Mouse (Mus musculus) heart, embryonic 13.5 days (tissue): ENCODE measurements around the gene Etv6. TPM values are rescaled to one million over a fixed set of nuclear protein-coding genes. Genes with fewer than 3 reads are reported as not detected.
A peak's percentile ranks its signal among the peaks of the same experiment; 100 is the strongest.

Experiments used
- ATAC-seq: fragments of 200-750 bp; cut with Nextera tagmentation; 2 replicates; pipeline ENCODE4 v1.8.0; 2017; ENCODE audit warnings: moderate TSS enrichment; ENCODE audit not compliant: insufficient number of reproducible peaks, low FRiP score, low TSS enrichment; ENCODE audit errors: extremely low read depth
- H3K27ac ChIP-seq: fragments of 300-500 bp; sonication (generic); replicated peaks from 2 replicates; pipeline ENCODE4 v1.5.1; 2015; ENCODE audit warnings: moderate library complexity, mild to moderate bottlenecking, inconsistent platforms
- H3K27me3 ChIP-seq: fragments of 300-500 bp; sonication (generic); replicated peaks from 2 replicates; pipeline ENCODE4 v1.6.1; 2015; ENCODE audit warnings: mild to moderate bottlenecking, inconsistent platforms
- H3K36me3 ChIP-seq: fragments of 300-500 bp; sonication (generic); 2 replicates; pipeline ENCODE4 v1.6.1; 2015; ENCODE audit warnings: mild to moderate bottlenecking, inconsistent platforms
- H3K4me1 ChIP-seq: fragments of 300-500 bp; sonication (generic); 2 replicates; pipeline ENCODE4 v1.6.1; 2015; ENCODE audit warnings: inconsistent platforms
- H3K4me2 ChIP-seq: fragments of 300-500 bp; sonication (generic); 2 replicates; pipeline ENCODE4 v1.6.1; 2015; ENCODE audit warnings: inconsistent platforms, mild to moderate bottlenecking, moderate library complexity
- H3K4me3 ChIP-seq: fragments of 300-500 bp; sonication (generic); 2 replicates; pipeline ENCODE4 v1.5.1; 2015; ENCODE audit warnings: moderate library complexity, mild to moderate bottlenecking, inconsistent platforms
- H3K9ac ChIP-seq: fragments of 300-500 bp; sonication (generic); 2 replicates; pipeline ENCODE4 v1.6.1; 2015; ENCODE audit warnings: inconsistent platforms, mild to moderate bottlenecking, moderate library complexity
- H3K9me3 ChIP-seq: fragments of 300-500 bp; sonication (generic); 2 replicates; pipeline ENCODE4 v1.6.1; 2016; ENCODE audit warnings: inconsistent platforms
- WGBS: fragments of 180-500 bp; shearing (Covaris S2); methylation state at CpG from one replicate; pipeline ENCODE4 v1.1.7; 2015; ENCODE audit warnings: mixed read lengths; 5-methylcytosine and 5-hydroxymethylcytosine counted together
- polyA plus RNA-seq: library from polyadenylated mRNA; unstranded; fragments of >200 nt; fragmentation: Nextera tagmentation; extraction: Ambion mirVana; gene quantifications from 2 replicates; pipeline ENCODE4 v1.2.1, GENCODE M21; 2015

The Etv6 gene
- polyA plus RNA-seq, 1 experiment from 2014 or later = 12.8 TPM

- H3K4me2 ChIP-seq = no peak overlapping the region
- H3K9me3 ChIP-seq = no peaks in the 10 kb centered on the region
- H3K36me3 ChIP-seq = peaks cover 26% of the 10 kb centered on the region
- WGBS = 69% methylated on average over 8 of the region's 8 CpGs
- no peak overlapping the region for H3K4me3 ChIP-seq
- H3K27ac ChIP-seq = no peak overlapping the region
- H3K27me3 ChIP-seq = no peaks in the 10 kb centered on the region
- H3K9ac ChIP-seq = no peak overlapping the region
- no peak for ATAC-seq
- H3K4me1 ChIP-seq = peaks cover 47% of the 10 kb centered on the region
These were observed 76.1 kb downstream of the Etv6 start for GRCm38 (mm10) chr6:134111599-134111998.

- no peaks in the 10 kb centered on the region for H3K9me3 ChIP-seq
- WGBS = 83% methylated on average over 8 of the region's 8 CpGs
- no peak for ATAC-seq
These were observed 77.3 kb downstream of the Etv6 start for GRCm38 (mm10) chr6:134112753-134113152.

GRCm38 (mm10) chr6:134113168-134113567, 77.7 kb downstream of the Etv6 start:
- Histone ChIP-seq H3K4me1 (peaks cover 45% of the 10 kb centered on the region), H3K4me2 (no peak overlapping the region), H3K36me3 (peaks cover 26% of the 10 kb centered on the region), H3K9ac (no peak overlapping the region), H3K27ac (no peak overlapping the region), H3K9me3 (no peaks in the 10 kb centered on the region), H3K27me3 (no peaks in the 10 kb centered on the region), H3K4me3 (no peak overlapping the region)
- 48% methylated on average over 2 of the region's 2 CpGs for WGBS
- no peak for ATAC-seq

More at GRCm38 (mm10) chr6:134112753-134113152, 77.3 kb downstream of the Etv6 start:
- no peak overlapping the region for H3K4me3 ChIP-seq
- H3K4me2 ChIP-seq = no peak overlapping the region
- no peak overlapping the region for H3K9ac ChIP-seq
- no peaks in the 10 kb centered on the region for H3K27me3 ChIP-seq
- peaks cover 26% of the 10 kb centered on the region for H3K36me3 ChIP-seq
- H3K4me1 ChIP-seq = peaks cover 47% of the 10 kb centered on the region
- no peak overlapping the region for H3K27ac ChIP-seq

GRCm38 (mm10) chr6:134115219-134115968, 79.9 kb downstream of the Etv6 start:
- no peak overlapping the region for H3K9ac ChIP-seq
- no peak overlapping the region for H3K4me3 ChIP-seq
- WGBS = 81% methylated on average over 14 of the region's 14 CpGs
- no peak for ATAC-seq
- H3K4me1 ChIP-seq = peaks cover 65% of the 10 kb centered on the region
- H3K36me3 ChIP-seq = peaks cover 16% of the 10 kb centered on the region
- H3K27ac ChIP-seq = no peak overlapping the region
- no peak overlapping the region for H3K4me2 ChIP-seq
- H3K27me3 ChIP-seq = no peaks in the 10 kb centered on the region
- no peaks in the 10 kb centered on the region for H3K9me3 ChIP-seq

- H3K27ac ChIP-seq = no peak overlapping the region
These were observed 82.0 kb downstream of the Etv6 start for GRCm38 (mm10) chr6:134117380-134117938.

GRCm38 (mm10) chr6:134118506-134118905, 83.0 kb downstream of the Etv6 start:
- WGBS = 60% methylated on average over 5 of the region's 5 CpGs
- H3K9me3 ChIP-seq = no peaks in the 10 kb centered on the region
- no peaks in the 10 kb centered on the region for H3K27me3 ChIP-seq
- peaks cover 66% of the 10 kb centered on the region for H3K4me1 ChIP-seq
- no peak overlapping the region for H3K4me2 ChIP-seq
- H3K27ac ChIP-seq = peak overlapping the region; percentile 34; the same call in 1 of the 2 replicates
- peaks cover 16% of the 10 kb centered on the region for H3K36me3 ChIP-seq
- ATAC-seq = no peak
- H3K4me3 ChIP-seq = no peak overlapping the region
- H3K9ac ChIP-seq = no peak overlapping the region

More at GRCm38 (mm10) chr6:134117380-134117938, 82.0 kb downstream of the Etv6 start:
- no peak for ATAC-seq
- H3K4me1 ChIP-seq = peaks cover 73% of the 10 kb centered on the region
- no peaks in the 10 kb centered on the region for H3K9me3 ChIP-seq
- H3K4me3 ChIP-seq = no peak overlapping the region
- peaks cover 16% of the 10 kb centered on the region for H3K36me3 ChIP-seq
- no peaks in the 10 kb centered on the region for H3K27me3 ChIP-seq
- H3K9ac ChIP-seq = no peak overlapping the region; the same call in 1 of the 2 replicates
- no peak overlapping the region for H3K4me2 ChIP-seq
- WGBS = 50% methylated on average over 13 of the region's 13 CpGs

GRCm38 (mm10) chr6:134119136-134119535, 83.6 kb downstream of the Etv6 start:
- 5% methylated on average over 4 of the region's 4 CpGs for WGBS
- peak; percentile 70; the same call in 1 of the 2 replicates for ATAC-seq
- peaks cover 59% of the 10 kb centered on the region for H3K4me1 ChIP-seq
- peak overlapping the region; percentile 75 for H3K27ac ChIP-seq
- H3K4me2 ChIP-seq = peak overlapping the region; percentile 3
- peak overlapping the region; percentile 41; the same call in 1 of the 2 replicates for H3K9ac ChIP-seq
- no peaks in the 10 kb centered on the region for H3K27me3 ChIP-seq
- H3K4me3 ChIP-seq = no peak overlapping the region
- no peaks in the 10 kb centered on the region for H3K9me3 ChIP-seq
- H3K36me3 ChIP-seq = peaks cover 19% of the 10 kb centered on the region

- WGBS = 51% methylated on average over 4 of the region's 4 CpGs
- no peak for ATAC-seq
- Histone ChIP-seq H3K27me3 (no peaks in the 10 kb centered on the region), H3K4me2 (no peak overlapping the region), H3K4me1 (peaks cover 59% of the 10 kb centered on the region), H3K9ac (no peak overlapping the region), H3K27ac (peak overlapping the region; percentile 75; the same call in 1 of the 2 replicates), H3K4me3 (no peak overlapping the region), H3K9me3 (no peaks in the 10 kb centered on the region), H3K36me3 (peaks cover 18% of the 10 kb centered on the region)
These were observed 84.7 kb downstream of the Etv6 start for GRCm38 (mm10) chr6:134120227-134120626.

- 59% methylated on average over 12 of the region's 12 CpGs for WGBS
- peak overlapping the region; percentile 75 for H3K27ac ChIP-seq
These were observed 85.2 kb downstream of the Etv6 start for GRCm38 (mm10) chr6:134120712-134121111.

GRCm38 (mm10) chr6:134122945-134123344, 87.4 kb downstream of the Etv6 start:
- peaks cover 52% of the 10 kb centered on the region for H3K4me1 ChIP-seq
- H3K36me3 ChIP-seq = peaks cover 9% of the 10 kb centered on the region; the same call in 1 of the 2 replicates
- no peak overlapping the region for H3K4me2 ChIP-seq
- no peak overlapping the region for H3K4me3 ChIP-seq
- ATAC-seq = no peak
- no peak overlapping the region for H3K27ac ChIP-seq
- H3K9ac ChIP-seq = no peak overlapping the region
- no peaks in the 10 kb centered on the region for H3K9me3 ChIP-seq
- no peaks in the 10 kb centered on the region for H3K27me3 ChIP-seq
- WGBS = 88% methylated on average over 5 of the region's 5 CpGs

More at GRCm38 (mm10) chr6:134120712-134121111, 85.2 kb downstream of the Etv6 start:
- Histone ChIP-seq H3K9ac (no peak overlapping the region), H3K36me3 (peaks cover 15% of the 10 kb centered on the region; the same call in 1 of the 2 replicates), H3K4me1 (peaks cover 59% of the 10 kb centered on the region), H3K9me3 (no peaks in the 10 kb centered on the region), H3K4me3 (no peak overlapping the region), H3K27me3 (no peaks in the 10 kb centered on the region), H3K4me2 (peak overlapping the region; percentile 3; the same call in 1 of the 2 replicates)
- no peak for ATAC-seq

GRCm38 (mm10) chr6:134123474-134123873, 88.0 kb downstream of the Etv6 start:
- no peaks in the 10 kb centered on the region for H3K27me3 ChIP-seq
- H3K4me3 ChIP-seq = no peak overlapping the region
- no peak overlapping the region for H3K9ac ChIP-seq
- no peak overlapping the region for H3K4me2 ChIP-seq
- H3K4me1 ChIP-seq = peaks cover 52% of the 10 kb centered on the region
- H3K27ac ChIP-seq = no peak overlapping the region
- ATAC-seq = no peak
- H3K9me3 ChIP-seq = no peaks in the 10 kb centered on the region
- H3K36me3 ChIP-seq = peaks cover 11% of the 10 kb centered on the region; the same call in 1 of the 2 replicates
- WGBS = 78% methylated on average over 7 of the region's 7 CpGs
